Comparison of ENCODE assay signal across 21 mouse cellular contexts in genomic region chr9:51593707-51594106, GRCm38 (mm10).
DNase-seq lines count a peak whose midpoint lies in the region; ATAC-seq and TF ChIP-seq lines count a peak whose summit lies in the region.
"Had no signal": no experiment of that assay in that cellular context is flagged by ENCODE, and none has a peak within 500 bp of the region (broad histone marks: within the 10 kb centered on the region; RNA-seq: fewer than 3 reads in every experiment).

No protein-coding gene starts in this region.

- TF ChIP-seq EP300 in liver, postnatal 0 days (IDR thresholded peaks at IDR 0.05; ENCODE audit: low read depth) = no peak
- TF ChIP-seq EP300 in lung, postnatal 0 days (IDR thresholded peaks at IDR 0.05) = peak; percentile 59; the same call in 1 of the 2 replicates

- 0 out of 2 replicates have a peak, but pooled peaks cover 2% of the 10 kb centered on the region for H3K27me3 ChIP-seq in liver, adult 2 months (ENCODE audit: control insufficient read depth, insufficient read depth, low read length)
- no peaks in the 10 kb centered on the region for H3K27me3 ChIP-seq in liver, postnatal 0 days (ENCODE audit: insufficient read depth, low read length)
- H3K27me3 ChIP-seq in lung, postnatal 0 days (replicated peaks; ENCODE audit: insufficient read depth, low read length) = no peaks in the 10 kb centered on the region
- H3K27me3 ChIP-seq in hindbrain, embryonic 16.5 days (replicated peaks; ENCODE audit: control insufficient read depth, insufficient read depth, low read length) = no peaks in the 10 kb centered on the region
- H3K27me3 ChIP-seq: CH12.LX; embryonic facial prominence, embryonic 12.5 days; forebrain, embryonic 12.5 days; heart, embryonic 15.5 days; hindbrain, embryonic 13.5 days; Patski had no signal

- no peaks in the 10 kb centered on the region for H3K4me1 ChIP-seq in liver, adult 2 months (ENCODE audit: control insufficient read depth, insufficient read depth, low read length)
- H3K4me1 ChIP-seq in liver, postnatal 0 days (ENCODE audit: insufficient read depth) = no peaks in the 10 kb centered on the region
- no peaks in the 10 kb centered on the region for H3K4me1 ChIP-seq in lung, postnatal 0 days (ENCODE audit: insufficient read depth, low read depth, low read length)
- no peaks in the 10 kb centered on the region for H3K4me1 ChIP-seq in hindbrain, embryonic 16.5 days (ENCODE audit: control insufficient read depth, insufficient read depth, low read depth, low read length)
- H3K4me1 ChIP-seq: embryonic facial prominence, embryonic 12.5 days; forebrain, embryonic 12.5 days; heart, embryonic 15.5 days; hindbrain, embryonic 13.5 days had no signal

- TF ChIP-seq CTCF in liver, adult 2 months (IDR thresholded peaks at IDR 0.05; ENCODE audit: low read depth, low read length) = no peak
- no peak for TF ChIP-seq CTCF in liver, postnatal 0 days (IDR thresholded peaks at IDR 0.05; ENCODE audit: low read depth)
- no peak for TF ChIP-seq CTCF in lung, postnatal 0 days (IDR thresholded peaks at IDR 0.05)

- no peak overlapping the region for H3K9ac ChIP-seq in liver, adult 2 months (ENCODE audit: low read depth, low read length)
- no peak overlapping the region for H3K9ac ChIP-seq in liver, postnatal 0 days (replicated peaks)
- no peak overlapping the region for H3K9ac ChIP-seq in lung, postnatal 0 days (replicated peaks; ENCODE audit: low read depth)
- no peak overlapping the region for H3K9ac ChIP-seq in hindbrain, embryonic 16.5 days (ENCODE audit: low read depth, low read length)
- H3K9ac ChIP-seq: embryonic facial prominence, embryonic 12.5 days; forebrain, embryonic 12.5 days; heart, embryonic 15.5 days; hindbrain, embryonic 13.5 days had no signal

- H3K9me3 ChIP-seq in liver, postnatal 0 days (ENCODE audit: low read length) = no peaks in the 10 kb centered on the region
- H3K9me3 ChIP-seq in lung, postnatal 0 days (ENCODE audit: low read length) = no peaks in the 10 kb centered on the region
- no peaks in the 10 kb centered on the region for H3K9me3 ChIP-seq in hindbrain, embryonic 16.5 days (ENCODE audit: control insufficient read depth, low read length)
- H3K9me3 ChIP-seq: embryonic facial prominence, embryonic 12.5 days; forebrain, embryonic 12.5 days; heart, embryonic 15.5 days; hindbrain, embryonic 13.5 days had no signal

- 71% methylated on average over 3 of the region's 3 CpGs for WGBS in liver, adult 2 months
- WGBS in liver, postnatal 0 days (ENCODE audit: insufficient replicate concordance) = 69% methylated on average over 3 of the region's 3 CpGs
- 32% methylated on average over 3 of the region's 3 CpGs for WGBS in lung, postnatal 0 days
- 67% methylated on average over 3 of the region's 3 CpGs for WGBS in hindbrain, embryonic 16.5 days

- no peak overlapping the region for H3K4me2 ChIP-seq in liver, postnatal 0 days (ENCODE audit: low read depth, low read length)
- no peak overlapping the region for H3K4me2 ChIP-seq in lung, postnatal 0 days (replicated peaks; ENCODE audit: low read depth, low read length)
- no peak overlapping the region for H3K4me2 ChIP-seq in hindbrain, embryonic 16.5 days (ENCODE audit: low read length)
- H3K4me2 ChIP-seq: embryonic facial prominence, embryonic 12.5 days; forebrain, embryonic 12.5 days; heart, embryonic 11.5 days; heart, embryonic 15.5 days; hindbrain, embryonic 13.5 days had no signal

- no peak overlapping the region for H3K4me3 ChIP-seq in liver, adult 2 months (ENCODE audit: insufficient read depth, low read depth, low read length)
- H3K4me3 ChIP-seq in liver, postnatal 0 days (ENCODE audit: low read depth, low read length) = no peak overlapping the region
- H3K4me3 ChIP-seq in lung, postnatal 0 days (ENCODE audit: low read depth, low read length) = no peak overlapping the region
- H3K4me3 ChIP-seq in hindbrain, embryonic 16.5 days (ENCODE audit: low read length) = no peak overlapping the region
- H3K4me3 ChIP-seq: embryonic facial prominence, embryonic 12.5 days; forebrain, embryonic 12.5 days; heart, adult 2 months; heart, embryonic 15.5 days; hindbrain, embryonic 13.5 days had no signal

- peak; percentile 10 for DNase-seq in liver, adult 2 months (ENCODE audit: extremely low read depth, low read depth, low spot score)
- DNase-seq in liver, postnatal 0 days = no peak
- peak; percentile 12 for DNase-seq in brain, adult 2 months (ENCODE audit: low read depth, low spot score)
- peak; percentile 37 for DNase-seq in lung, postnatal 0 days (ENCODE audit: low spot score)
- DNase-seq in lung, postnatal 36 days = peak; percentile 19
- no peak for DNase-seq in layer of hippocampus, adult 9-10 months (ENCODE audit: low spot score)
- DNase-seq: adrenal gland, adult 2 months; adrenal gland, postnatal 25 days; cerebellum, adult 2 months; heart, postnatal 14 days had no signal

- no peaks in the 10 kb centered on the region for H3K79me2 ChIP-seq in liver, adult 2 months (ENCODE audit: control insufficient read depth, insufficient read depth, low read length)

- no peak for TF ChIP-seq POLR2A in liver, adult 2 months (IDR thresholded peaks at IDR 0.05; ENCODE audit: extremely low read depth, insufficient read depth, low read length)

- no peak overlapping the region for H3K27ac ChIP-seq in liver, adult 2 months (replicated peaks; ENCODE audit: insufficient read depth, low read depth, low read length)
- H3K27ac ChIP-seq in liver, postnatal 0 days (ENCODE audit: low read depth) = no peak overlapping the region
- no peak overlapping the region for H3K27ac ChIP-seq in lung, postnatal 0 days (ENCODE audit: low read length)
- no peak overlapping the region for H3K27ac ChIP-seq in hindbrain, embryonic 16.5 days (ENCODE audit: low read depth, low read length)
- H3K27ac ChIP-seq: embryonic facial prominence, embryonic 12.5 days; forebrain, embryonic 12.5 days; heart, adult 2 months; heart, embryonic 15.5 days; hindbrain, embryonic 13.5 days had no signal

- H3K36me3 ChIP-seq in liver, adult 2 months (ENCODE audit: control insufficient read depth, insufficient read depth, low read length) = no peaks in the 10 kb centered on the region
- H3K36me3 ChIP-seq in liver, postnatal 0 days (replicated peaks; ENCODE audit: insufficient read depth, low read length) = no peaks in the 10 kb centered on the region
- H3K36me3 ChIP-seq in lung, postnatal 0 days (ENCODE audit: insufficient read depth, low read length) = no peaks in the 10 kb centered on the region
- no peaks in the 10 kb centered on the region for H3K36me3 ChIP-seq in hindbrain, embryonic 16.5 days (ENCODE audit: control insufficient read depth, insufficient read depth, low read length)
- H3K36me3 ChIP-seq: embryonic facial prominence, embryonic 12.5 days; forebrain, embryonic 12.5 days; heart, embryonic 15.5 days; hindbrain, embryonic 13.5 days had no signal

- no peak for ATAC-seq in liver, postnatal 0 days
- no peak; the same call in 1 of the 2 replicates for ATAC-seq in lung, postnatal 0 days
- ATAC-seq in hindbrain, embryonic 16.5 days = no peak
- ATAC-seq: activated CD4-positive, CD25-positive, alpha-beta regulatory T cell, adult 4 months; forebrain, embryonic 16.5 days; Patski had no signal

Comparison
In these comparisons a context has a peak if more than half of its experiments do, and no peak if none do; other contexts are left out.
1. DNase-seq: peak in liver, adult 2 months (single experiment), brain, adult 2 months (single experiment), lung, postnatal 0 days (single experiment) and lung, postnatal 36 days (single experiment); none in liver, postnatal 0 days (single experiment) and layer of hippocampus, adult 9-10 months (single experiment).